Mouse (Mus musculus): ENCODE results near the gene Parvb. TPM values are rescaled to one million over a fixed set of nuclear protein-coding genes. Genes with fewer than 3 reads are reported as not detected.
"Not testable (repeated sequence)": the region's sequence is repeated elsewhere in the genome, so short reads cannot be mapped to it uniquely, and the experiment has no call there.

Parvb gene
- total RNA-seq, 2 experiments from 2014 or later, result 32.4 to 89.7 TPM

GRCm38 (mm10) chr15:84282206-84283085 lies 50.6 kb downstream of the Parvb start:
- ATAC-seq (replicated peaks; ENCODE audit: low FRiP score, poor library complexity, severe bottlenecking), result no peak

- ATAC-seq (replicated peaks; ENCODE audit: low FRiP score, poor library complexity, severe bottlenecking), result peak; percentile 66
These were observed 52.2 kb downstream of the Parvb start for GRCm38 (mm10) chr15:84284059-84284458.

GRCm38 (mm10) chr15:84285453-84285852 lies 53.6 kb downstream of the Parvb start:
- ATAC-seq (replicated peaks; ENCODE audit: low FRiP score, poor library complexity, severe bottlenecking), result no peak

DNA sequence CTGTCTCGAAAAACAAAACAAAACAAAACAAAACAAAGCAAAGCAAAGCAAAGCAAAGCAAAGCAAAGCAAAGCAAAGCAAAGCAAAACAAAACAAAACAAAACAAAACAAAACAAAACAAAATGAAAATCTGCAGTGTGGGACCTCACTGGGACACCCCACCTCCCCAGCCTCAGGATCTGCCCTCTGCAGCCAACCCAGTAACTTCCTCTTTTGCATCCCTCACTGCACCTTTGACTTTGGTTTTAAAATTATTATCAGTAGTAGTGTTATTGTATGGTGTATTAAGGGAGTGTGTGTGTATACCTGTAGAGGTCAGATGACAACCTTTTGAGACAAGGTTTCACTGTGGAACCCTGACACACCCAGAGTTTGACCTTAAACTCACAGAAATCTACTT lies 57.1 kb downstream of the Parvb start:
- not testable (repeated sequence) for ATAC-seq (replicated peaks; ENCODE audit: low FRiP score, poor library complexity, severe bottlenecking)

DNA sequence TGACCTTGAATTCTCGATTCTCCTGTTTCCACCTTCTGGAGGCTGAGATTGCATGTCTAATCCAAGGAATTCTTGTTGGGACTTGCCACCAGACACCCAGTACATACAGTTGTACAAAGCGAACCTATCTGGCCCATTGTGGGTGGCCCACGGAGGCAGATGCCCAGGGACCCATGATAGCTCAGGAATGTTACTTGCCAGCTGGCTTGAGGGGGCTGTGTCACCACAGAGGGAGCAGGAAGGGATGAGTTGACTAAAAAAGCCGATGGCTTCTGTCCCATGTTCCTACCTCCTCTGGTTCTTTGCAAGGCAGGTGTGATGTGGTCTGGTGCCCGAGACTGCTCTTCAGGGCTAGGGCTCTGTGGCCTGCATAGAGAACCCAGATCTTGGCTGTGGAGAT lies 59.3 kb downstream of the Parvb start:
- ATAC-seq (replicated peaks; ENCODE audit: low FRiP score, poor library complexity, severe bottlenecking), result no peak

DNA sequence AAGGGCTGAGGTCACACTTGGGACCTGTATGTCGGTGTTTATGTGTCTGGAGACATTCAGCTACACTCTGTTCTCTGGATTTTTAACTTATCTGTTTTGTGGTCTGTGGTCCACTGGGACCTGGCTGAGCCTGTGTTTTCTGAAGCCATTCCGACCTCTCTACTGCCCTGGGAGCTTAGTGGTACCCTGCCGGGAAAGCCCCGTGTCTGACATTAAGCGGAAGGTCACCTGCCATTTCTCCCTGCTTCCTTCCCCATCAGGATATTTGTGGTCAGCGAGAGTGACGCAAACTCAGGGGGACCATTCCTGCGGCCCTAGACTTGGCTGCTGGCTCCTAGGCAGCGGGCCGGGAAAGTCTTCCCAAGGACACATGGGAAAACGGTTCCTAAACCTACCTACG lies 61.7 kb downstream of the Parvb start:
- no peak for ATAC-seq (replicated peaks; ENCODE audit: low FRiP score, poor library complexity, severe bottlenecking)

GRCm38 (mm10) chr15:84294391-84294790 lies 62.5 kb downstream of the Parvb start:
- no peak for ATAC-seq (replicated peaks; ENCODE audit: low FRiP score, poor library complexity, severe bottlenecking)

GRCm38 (mm10) chr15:84295225-84295624 lies 63.4 kb downstream of the Parvb start:
- ATAC-seq (replicated peaks; ENCODE audit: low FRiP score, poor library complexity, severe bottlenecking), result no peak

GRCm38 (mm10) chr15:84297454-84297853 lies 65.6 kb downstream of the Parvb start:
- ATAC-seq (replicated peaks; ENCODE audit: low FRiP score, poor library complexity, severe bottlenecking), result no peak

DNA sequence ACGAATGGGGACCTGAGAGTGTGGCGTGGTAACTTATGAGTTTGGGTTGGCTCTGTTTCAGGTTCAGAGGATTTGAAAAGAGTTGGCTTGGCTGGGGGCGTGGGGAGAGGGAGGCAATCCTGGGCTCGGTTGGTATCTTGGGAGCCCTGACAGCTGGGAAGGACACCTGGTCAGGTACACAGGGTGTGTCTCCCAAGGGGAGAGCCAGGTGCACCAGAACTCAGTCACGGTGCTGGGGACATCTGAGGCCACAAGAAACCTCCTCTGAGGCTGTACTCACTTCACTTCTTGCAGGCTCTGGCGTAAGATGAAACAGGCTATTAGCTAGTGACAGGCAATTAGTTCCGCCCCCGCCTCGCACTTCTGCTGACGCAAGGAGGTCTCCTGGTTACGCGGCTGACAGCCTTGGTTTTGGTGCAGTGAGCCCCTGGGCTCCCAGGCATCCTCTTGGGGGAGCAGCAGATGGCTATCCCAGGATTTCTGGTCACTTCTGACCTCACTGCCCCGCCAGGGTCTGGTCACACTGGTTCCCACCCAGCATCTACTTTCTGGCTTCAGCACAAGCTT lies 67.0 kb downstream of the Parvb start:
- no peak for ATAC-seq (replicated peaks; ENCODE audit: low FRiP score, poor library complexity, severe bottlenecking)

GRCm38 (mm10) chr15:84299662-84300333 lies 68.0 kb downstream of the Parvb start:
- ATAC-seq (replicated peaks; ENCODE audit: low FRiP score, poor library complexity, severe bottlenecking), result no peak

GRCm38 (mm10) chr15:84300591-84300990 lies 68.7 kb downstream of the Parvb start:
- no peak for ATAC-seq (replicated peaks; ENCODE audit: low FRiP score, poor library complexity, severe bottlenecking)

DNA sequence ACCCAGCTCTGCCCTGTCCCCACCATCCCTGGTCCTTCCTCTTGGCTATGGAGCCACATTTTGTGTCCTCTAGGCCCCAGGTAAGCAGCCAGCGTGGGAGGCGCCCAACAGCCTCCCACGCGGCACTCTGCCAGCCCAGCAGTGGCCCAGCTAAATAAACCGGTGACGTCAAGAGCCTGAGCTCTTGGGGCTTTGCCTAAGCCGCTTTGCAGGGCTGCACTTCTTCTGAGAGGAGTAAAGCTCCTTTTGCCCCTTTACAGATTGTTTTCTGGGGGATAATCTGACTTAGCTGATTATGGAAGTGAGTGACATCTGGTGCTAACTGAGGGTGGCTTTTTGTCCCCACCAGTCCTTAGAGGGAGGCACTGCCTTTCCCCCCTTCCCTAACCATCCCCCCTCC lies 69.2 kb downstream of the Parvb start:
- ATAC-seq (replicated peaks; ENCODE audit: low FRiP score, poor library complexity, severe bottlenecking), result no peak

GRCm38 (mm10) chr15:84301641-84302420 lies 70.0 kb downstream of the Parvb start:
- no peak for ATAC-seq (replicated peaks; ENCODE audit: low FRiP score, poor library complexity, severe bottlenecking)

DNA sequence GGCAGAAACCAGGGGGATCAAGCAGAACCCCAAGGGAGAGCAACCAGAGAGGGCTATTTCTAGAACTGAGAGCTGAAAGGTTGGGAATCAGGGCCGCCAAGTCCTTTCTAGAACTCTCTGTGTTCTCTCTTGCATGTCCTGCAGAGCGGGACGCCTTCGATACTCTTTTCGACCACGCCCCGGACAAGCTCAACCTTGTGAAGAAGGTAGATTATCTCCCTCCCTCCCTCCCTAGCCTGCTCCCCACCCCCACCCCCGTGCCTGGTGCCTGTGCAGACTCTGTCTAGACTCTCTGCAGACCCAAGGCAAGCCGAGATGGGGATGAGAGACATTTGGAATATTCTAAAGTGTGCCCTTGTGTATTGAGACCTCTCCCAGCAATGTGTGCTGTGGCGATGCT lies 71.4 kb downstream of the Parvb start:
- ATAC-seq (replicated peaks; ENCODE audit: low FRiP score, poor library complexity, severe bottlenecking), result no peak

DNA sequence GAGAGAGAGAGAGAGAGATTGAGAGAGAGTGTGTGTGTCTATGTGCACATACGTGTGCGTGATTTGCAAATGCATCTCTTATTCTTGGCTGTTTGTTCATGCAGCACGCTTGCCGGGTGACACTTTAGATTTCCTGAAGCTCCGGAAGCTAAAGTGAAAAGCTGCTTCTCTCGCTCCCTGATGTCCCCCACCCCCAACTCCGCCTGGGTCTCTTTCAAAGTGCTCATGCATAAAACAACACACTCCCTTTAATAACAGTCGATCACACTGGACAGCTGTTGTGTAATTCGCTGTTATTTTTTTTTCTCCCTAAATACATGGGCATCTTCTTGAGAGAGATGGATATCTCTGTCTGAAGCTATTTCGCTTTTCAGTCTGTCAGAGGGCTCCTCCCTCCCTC lies 73.5 kb downstream of the Parvb start:
- ATAC-seq (replicated peaks; ENCODE audit: low FRiP score, poor library complexity, severe bottlenecking), result no peak

GRCm38 (mm10) chr15:84310271-84310670 lies 78.4 kb downstream of the Parvb start:
- no peak for ATAC-seq (replicated peaks; ENCODE audit: low FRiP score, poor library complexity, severe bottlenecking)

DNA sequence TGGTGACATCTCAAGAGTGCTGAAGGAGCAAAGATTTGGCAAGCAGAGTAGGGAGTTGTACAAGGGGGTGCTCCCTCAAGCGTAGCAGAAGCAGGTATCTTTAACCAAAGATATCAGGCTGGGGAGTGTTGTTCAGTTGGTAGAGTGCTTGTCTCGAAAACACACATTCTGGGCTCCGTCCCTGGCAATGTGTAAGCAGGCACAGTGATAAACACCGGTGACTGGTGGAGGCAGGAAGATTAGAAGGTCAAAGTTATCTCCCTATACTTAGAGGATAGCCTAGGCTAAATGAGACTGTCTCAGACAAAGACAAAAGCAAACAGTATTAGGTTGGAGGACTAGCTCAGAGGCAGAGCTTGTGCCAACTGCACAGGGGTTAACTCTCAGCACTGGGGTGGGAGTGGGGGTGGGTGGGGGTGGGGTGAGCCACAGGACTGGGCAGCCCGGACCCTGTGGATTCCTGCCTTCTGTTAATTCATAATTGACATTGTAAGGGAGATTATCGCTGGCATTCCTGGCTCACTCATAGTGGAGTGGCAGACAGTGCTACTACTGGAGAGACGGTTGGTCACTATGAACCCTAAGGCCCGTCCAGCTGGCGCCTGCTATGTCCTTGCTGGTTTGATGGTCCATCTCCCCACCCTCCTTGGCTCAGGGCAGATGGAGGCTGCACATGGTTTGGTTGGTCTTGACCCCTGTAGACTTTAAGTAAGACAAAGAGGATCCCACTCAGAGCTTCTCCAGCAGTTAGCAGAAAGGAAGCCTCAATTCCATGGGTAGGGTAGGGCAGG lies 79.6 kb downstream of the Parvb start:
- peak; percentile 74 for ATAC-seq (replicated peaks; ENCODE audit: low FRiP score, poor library complexity, severe bottlenecking)

GRCm38 (mm10) chr15:84312878-84313565 lies 81.2 kb downstream of the Parvb start:
- ATAC-seq (replicated peaks; ENCODE audit: low FRiP score, poor library complexity, severe bottlenecking), result no peak

Data from erythroid progenitor cell, adult 5-6 weeks (primary cell).